Mouse (Mus musculus) heart, postnatal 25 days (tissue): ENCODE measurements around the gene Wfikkn1. TPM values are rescaled to one million over a fixed set of nuclear protein-coding genes. Genes with fewer than 3 reads are reported as not detected.
A peak's percentile ranks its signal among the peaks of the same experiment; 100 is the strongest.

Source experiments
- DNase-seq: peaks from one replicate; pipeline ENCODE4 v3.0.0; 2022; ENCODE audit warnings: low spot score
- intact Hi-C: fragments of 180-260 bp; cut with DNase I; formaldehyde crosslinking; loops from one replicate; pipeline ENCODE4 v1.15.1; 2025
- total RNA-seq, 2 experiments: library from RNA; stranded (reverse); gene quantifications; 2 replicates each; pipeline ENCODE4 v1.2.3; 2021

Wfikkn1 gene
- total RNA-seq: under 1 TPM; 0.45 to 0.75 TPM

- intact Hi-C loops: no loop called here
- no peak for DNase-seq
Observed at GRCm38 (mm10) chr17:25880196-25880910, at the start of gene Wfikkn1. Gene Wfikkn1 (minus strand): TSS chr17:25880858.

DNA sequence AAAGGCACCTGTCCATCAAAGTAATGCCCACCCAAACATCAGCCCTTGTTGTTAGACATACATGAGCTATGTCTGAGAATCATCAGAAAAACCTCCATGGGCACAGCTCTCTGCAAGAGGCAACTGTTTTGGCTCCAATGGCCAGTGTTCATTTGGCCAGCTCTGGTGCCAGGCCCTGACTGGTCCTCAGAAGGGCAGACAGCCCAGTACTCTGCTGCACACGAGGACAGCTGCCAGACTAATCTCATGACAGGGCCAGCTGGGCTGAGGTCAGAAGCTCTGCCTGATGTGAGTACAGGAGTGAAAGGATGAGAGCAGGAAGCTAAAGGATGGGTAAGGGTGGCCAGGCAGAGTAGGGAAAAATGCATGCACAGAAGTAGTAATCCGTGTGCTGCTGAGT, 44.7 kb upstream of the Wfikkn1 start:
- intact Hi-C loops: loop anchor here (2.0 kb wide), 1 partner anchor 15 kb away; no protein-coding TSS in a partner anchor
- DNase-seq: peak; percentile 26

- intact Hi-C loops: loop anchor here (2.0 kb wide), 1 partner anchor 61 kb away; no protein-coding TSS in a partner anchor
- no peak for DNase-seq
Observed at GRCm38 (mm10) chr17:25922120-25922519, 41.5 kb upstream of the Wfikkn1 start.

GRCm38 (mm10) chr17:25919786-25920642, 39.4 kb upstream of the Wfikkn1 start:
- intact Hi-C loops: no loop called here
- DNase-seq: peak; percentile 100

DNA sequence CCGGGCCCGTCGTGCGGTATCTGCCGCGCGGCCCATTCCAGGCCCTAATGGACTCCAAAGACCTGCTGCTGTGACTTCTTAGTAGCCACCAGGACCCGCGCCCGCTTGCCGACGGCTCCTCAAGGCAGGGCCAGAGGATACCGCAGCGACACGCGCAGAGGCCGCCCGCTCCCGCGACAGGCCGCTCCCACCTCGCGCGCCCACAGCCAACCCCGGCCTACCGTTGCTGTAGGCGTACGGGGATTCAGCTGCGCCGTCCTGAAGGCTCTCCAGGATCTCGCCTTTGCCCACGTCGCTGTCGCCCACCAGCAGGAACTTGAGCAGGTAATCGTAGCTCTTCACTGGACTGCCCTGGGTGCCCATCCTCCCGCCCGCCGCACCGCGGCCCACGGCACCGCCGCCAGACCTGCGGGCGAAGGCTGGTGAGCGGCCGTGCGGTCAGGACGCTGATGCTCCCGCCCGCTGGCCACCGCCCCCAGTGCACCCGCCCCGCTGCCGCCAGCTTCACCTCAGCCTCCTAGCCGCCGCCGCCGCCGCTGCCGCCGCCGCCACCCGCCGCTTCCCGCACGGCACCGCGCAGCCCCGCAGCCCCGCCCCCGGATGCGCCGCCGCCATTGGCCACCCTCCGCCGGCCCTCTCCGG, 38.6 kb upstream of the Wfikkn1 start, which contains the start of gene Rab40c:
TSS of gene Rab40c (minus strand) at position 584 of the 642 bp plus-strand sequence.
- DNase-seq: no peak
- intact Hi-C loops: no loop called here

DNA sequence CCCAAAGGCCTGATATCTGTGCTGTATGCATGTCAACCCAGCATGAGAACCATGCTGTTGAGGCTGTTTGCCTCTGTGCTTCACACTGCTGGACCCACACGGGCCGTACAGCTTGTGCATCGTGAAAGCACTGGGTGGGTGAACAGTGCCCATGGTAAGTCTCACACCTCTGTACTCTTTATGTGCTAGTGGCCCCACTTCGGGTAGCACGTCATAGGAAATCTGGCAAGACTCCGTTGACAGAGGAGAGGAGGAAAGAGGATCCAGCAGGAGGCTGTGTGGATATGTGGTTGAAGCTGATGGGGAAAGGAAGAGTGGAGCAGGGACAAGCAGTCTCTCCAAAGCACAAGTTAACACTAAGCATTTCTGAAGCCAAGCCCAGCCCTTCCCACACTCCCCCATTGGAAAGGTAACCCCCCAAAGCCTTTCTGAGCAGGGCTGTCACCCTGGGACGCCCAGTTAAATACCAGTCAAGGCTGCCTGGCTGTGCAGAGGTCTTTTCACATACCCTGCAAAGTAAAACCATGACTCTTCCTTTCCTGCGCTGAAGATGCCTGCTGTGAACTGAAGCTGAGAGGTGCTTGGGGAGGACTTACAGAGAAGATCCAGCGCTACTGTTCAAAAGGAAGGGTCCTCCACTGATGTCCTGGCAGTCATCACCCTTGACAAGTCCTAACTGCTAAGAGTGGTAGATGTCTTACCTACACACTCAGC, 37.5 kb upstream of the Wfikkn1 start:
- no peak for DNase-seq
- intact Hi-C loops: no loop called here

DNA sequence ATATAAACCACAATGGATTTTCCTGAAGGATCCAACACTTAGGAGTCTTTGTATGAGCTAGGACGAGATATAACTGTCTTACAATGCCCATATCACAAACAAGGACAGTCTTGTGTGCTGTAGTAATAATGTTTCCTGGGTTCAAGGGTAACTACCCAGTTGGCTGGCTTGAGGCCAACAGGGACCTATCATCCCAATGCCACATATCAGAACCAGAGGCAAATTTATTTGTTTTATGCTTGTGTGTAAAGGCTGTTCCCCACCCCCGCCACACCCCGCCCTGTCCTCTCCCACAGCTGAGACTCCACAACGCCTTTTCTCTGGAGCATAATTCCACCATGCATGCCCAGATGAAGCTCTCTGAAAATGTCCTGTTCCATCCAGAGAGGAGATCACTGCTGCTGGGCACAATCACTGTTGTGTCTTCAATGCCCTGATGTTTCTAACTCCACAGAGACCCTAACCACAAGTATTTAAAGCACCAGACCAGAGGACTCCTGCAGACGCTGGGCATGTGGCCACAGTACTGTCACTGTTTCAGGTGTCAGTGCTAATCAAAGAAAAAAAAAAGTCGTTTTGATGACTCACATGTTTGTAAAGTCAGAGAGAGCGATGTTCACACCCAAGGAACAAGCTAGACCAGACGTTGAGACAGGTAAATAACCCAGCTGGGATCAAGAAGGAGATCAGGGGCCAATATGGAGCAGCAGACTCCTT, 36.4 kb upstream of the Wfikkn1 start:
- DNase-seq: no peak
- intact Hi-C loops: no loop called here

GRCm38 (mm10) chr17:25914295-25914694, 33.6 kb upstream of the Wfikkn1 start:
- intact Hi-C loops: no loop called here
- no peak for DNase-seq

- no peak for DNase-seq
- intact Hi-C loops: loop anchor here (2.0 kb wide), 1 partner anchor 19 kb away; no protein-coding TSS in a partner anchor
Observed at GRCm38 (mm10) chr17:25913877-25914275, 33.2 kb upstream of the Wfikkn1 start.

GRCm38 (mm10) chr17:25913186-25913876, 32.7 kb upstream of the Wfikkn1 start:
- intact Hi-C loops: loop anchor here (2.0 kb wide), 1 partner anchor 19 kb away; no protein-coding TSS in a partner anchor
- no peak for DNase-seq

- intact Hi-C loops: loop anchor here (2.0 kb wide), 1 partner anchor 17 kb away; no protein-coding TSS in a partner anchor
Observed at GRCm38 (mm10) chr17:25911816-25912215, 31.2 kb upstream of the Wfikkn1 start.

GRCm38 (mm10) chr17:25907640-25908039, 27.0 kb upstream of the Wfikkn1 start:
- DNase-seq: no peak
- intact Hi-C loops: no loop called here

More at GRCm38 (mm10) chr17:25911816-25912215, 31.2 kb upstream of the Wfikkn1 start:
- DNase-seq: no peak

DNA sequence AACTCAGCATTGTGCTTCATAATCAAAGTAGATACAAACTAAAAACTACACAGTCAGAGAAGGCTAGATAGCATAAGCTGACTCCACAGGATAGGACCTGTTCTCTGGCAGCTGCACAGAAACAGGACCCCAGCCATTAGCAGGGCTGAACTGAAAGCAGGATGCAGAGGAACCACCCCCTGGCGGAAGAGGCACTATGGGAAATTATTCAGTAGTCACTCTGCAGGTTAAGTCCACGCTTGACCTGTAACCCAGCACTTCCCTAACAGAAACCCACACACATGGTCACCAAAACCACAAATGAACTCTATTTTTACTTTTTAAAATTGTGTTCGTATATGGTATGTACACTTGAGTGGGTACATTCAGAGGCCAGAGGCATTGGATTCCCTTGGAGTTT, 22.4 kb upstream of the Wfikkn1 start:
- intact Hi-C loops: no loop called here

GRCm38 (mm10) chr17:25900193-25900592, 19.5 kb upstream of the Wfikkn1 start:
- intact Hi-C loops: no loop called here
- no peak for DNase-seq

More for the DNA sequence above, 22.4 kb upstream of the Wfikkn1 start:
- no peak for DNase-seq

- intact Hi-C loops: loop anchor here (2.0 to 10.0 kb wide), 2 partner anchors 17 to 49 kb away; partner anchors contain the start of genes Nhlrc4 and Pigq
- DNase-seq: no peak
Observed at GRCm38 (mm10) chr17:25895891-25896290, 15.2 kb upstream of the Wfikkn1 start.

DNA sequence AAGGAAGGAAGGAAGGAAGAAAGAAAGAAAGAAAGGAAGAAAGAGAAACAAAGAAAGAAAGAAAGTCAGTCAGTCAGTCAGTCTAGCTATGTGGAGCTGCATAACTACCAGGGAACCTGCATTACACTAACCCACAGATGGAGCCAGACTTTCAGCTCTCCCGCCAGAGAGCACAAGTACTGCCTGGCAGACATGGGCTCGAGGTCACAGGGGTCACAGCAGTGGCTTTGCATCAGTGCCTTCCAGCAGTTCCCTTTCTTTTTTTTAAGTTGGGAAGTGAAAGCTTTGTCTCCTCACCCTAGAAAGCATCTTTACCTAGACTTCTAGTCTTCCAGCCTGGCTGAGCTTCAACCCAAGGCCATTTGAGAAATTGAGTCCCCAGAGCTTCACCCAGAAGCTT, 14.8 kb upstream of the Wfikkn1 start:
- intact Hi-C loops: loop anchor here (2.0 to 10.0 kb wide), 2 partner anchors 17 to 49 kb away; partner anchors contain the start of genes Nhlrc4 and Pigq
- DNase-seq: no peak

GRCm38 (mm10) chr17:25893975-25894617, 13.4 kb upstream of the Wfikkn1 start:
- intact Hi-C loops: loop anchor here (1.0 to 10.0 kb wide), 5 partner anchors 19 to 198 kb away; partner anchors contain the start of genes Decr2, Nhlrc4 and Pigq
- DNase-seq: no peak
